Mouse (Mus musculus) heart, postnatal 0 days (tissue): ENCODE measurements around the gene Myo1c.

Experiments used
- CTCF ChIP-seq: IDR thresholded peaks from 2 replicates; pipeline ENCODE4 v1.5.1; 2016; ENCODE audit warnings: antibody characterized with exemption, control low read depth, low read depth
- EP300 ChIP-seq: IDR thresholded peaks from 2 replicates; pipeline ENCODE4 v1.6.1; 2016; ENCODE audit warnings: antibody characterized with exemption, low read depth

DNA sequence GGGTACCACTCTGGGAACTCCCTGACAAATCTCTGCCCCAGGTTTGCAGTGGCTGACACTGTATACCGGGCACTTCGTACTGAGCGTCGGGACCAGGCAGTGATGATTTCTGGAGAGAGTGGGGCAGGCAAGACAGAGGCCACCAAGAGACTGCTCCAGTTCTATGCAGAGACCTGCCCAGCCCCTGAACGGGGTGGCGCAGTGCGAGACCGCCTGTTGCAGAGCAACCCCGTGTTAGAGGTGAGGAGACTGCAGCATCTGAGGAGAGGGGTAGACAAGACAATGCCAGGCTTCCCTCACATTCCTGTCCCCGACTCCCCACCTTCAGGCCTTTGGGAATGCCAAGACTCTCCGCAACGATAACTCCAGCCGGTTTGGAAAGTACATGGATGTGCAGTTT, 8.0 kb downstream of the Myo1c start:
- no peak for TF ChIP-seq CTCF
- no peak for TF ChIP-seq EP300
